Mouse (Mus musculus) right cerebral cortex, postnatal 25 days (tissue): ENCODE results near the gene Cdh15.

Experiments
- DNase-seq: peaks from one replicate; pipeline ENCODE4 v3.0.0; 2022

The Cdh15 gene

DNA sequence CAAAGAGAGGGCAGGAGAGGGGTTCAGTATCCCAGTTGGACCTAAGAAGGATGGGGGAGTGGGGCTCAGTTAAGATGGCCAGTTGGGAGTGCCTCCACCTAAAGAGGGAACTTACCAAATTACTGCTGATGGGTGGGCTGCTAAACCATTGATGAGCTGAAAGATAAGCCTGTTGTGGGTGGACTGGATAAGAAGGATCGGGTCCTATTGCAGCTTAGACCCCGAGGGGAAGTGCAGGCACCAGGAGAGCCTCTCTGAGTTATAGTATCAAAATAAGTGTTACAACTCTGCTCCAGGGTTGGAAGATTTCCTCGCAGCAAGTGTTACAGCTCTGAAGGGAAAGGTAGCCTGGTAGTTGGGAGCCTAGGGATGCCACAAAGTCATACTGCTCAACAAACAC lies 3.6 kb upstream of the Cdh15 start:
- DNase-seq, result no peak

DNA sequence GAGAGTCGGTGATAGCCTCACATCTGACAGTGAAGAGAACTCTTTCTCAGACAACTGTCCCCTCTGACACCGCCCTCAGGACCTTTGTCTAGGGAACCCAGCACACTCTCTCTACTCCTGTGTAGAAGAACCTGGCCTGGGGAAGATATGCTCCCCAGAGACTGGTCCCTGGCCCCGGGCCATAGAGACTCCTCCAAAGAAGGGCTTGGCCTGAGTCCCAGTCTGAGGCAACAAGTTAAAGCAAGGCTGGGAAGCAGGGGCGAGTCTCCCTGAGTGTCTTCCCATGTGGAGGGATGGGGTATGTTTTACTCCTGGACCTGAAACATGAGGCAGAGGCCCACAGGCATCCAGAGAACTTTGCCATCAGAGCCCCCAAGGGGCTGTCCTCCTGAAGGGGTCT lies 2.1 kb upstream of the Cdh15 start:
- DNase-seq, result no peak

DNA sequence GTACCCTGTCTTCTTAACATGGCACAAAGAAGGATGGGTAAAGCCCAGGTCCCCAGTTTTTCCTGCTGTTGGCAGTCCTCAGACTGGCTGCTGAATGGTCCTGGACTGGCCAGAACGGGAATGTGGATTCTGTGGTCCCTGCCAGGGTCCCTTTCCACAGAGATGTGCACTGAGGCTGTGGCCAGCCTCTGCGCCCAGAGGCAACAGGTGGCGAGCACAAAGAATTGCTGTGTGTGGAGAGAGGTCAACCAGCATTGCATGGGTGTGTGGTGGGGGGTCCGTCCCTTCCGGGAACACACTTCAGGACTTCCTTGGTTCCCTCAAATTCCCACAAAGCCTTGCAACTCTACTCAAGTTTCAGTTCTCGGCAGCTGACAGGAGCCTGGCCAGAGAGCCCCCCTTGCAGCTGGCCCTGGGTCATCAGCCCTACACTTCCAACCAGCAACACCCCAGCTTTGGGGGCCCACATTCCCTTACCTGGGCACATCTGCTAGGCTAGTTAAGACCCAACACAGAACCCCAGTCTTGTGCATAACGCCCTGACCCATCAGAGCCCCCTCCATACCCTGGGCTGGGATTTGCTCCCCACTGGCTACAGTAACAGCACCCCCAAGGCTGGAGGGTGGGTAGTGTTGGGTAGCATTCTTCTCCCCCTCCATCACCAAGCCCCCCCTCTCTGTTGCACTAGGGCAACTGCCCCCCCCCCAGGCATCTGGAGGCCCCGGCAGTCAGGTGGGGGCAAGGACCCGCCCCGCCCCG lies 1.6 kb downstream of the Cdh15 start:
- DNase-seq, result no peak

GRCm38 (mm10) chr8:122850641-122851240 lies 3.0 kb downstream of the Cdh15 start:
- no peak for DNase-seq

DNA sequence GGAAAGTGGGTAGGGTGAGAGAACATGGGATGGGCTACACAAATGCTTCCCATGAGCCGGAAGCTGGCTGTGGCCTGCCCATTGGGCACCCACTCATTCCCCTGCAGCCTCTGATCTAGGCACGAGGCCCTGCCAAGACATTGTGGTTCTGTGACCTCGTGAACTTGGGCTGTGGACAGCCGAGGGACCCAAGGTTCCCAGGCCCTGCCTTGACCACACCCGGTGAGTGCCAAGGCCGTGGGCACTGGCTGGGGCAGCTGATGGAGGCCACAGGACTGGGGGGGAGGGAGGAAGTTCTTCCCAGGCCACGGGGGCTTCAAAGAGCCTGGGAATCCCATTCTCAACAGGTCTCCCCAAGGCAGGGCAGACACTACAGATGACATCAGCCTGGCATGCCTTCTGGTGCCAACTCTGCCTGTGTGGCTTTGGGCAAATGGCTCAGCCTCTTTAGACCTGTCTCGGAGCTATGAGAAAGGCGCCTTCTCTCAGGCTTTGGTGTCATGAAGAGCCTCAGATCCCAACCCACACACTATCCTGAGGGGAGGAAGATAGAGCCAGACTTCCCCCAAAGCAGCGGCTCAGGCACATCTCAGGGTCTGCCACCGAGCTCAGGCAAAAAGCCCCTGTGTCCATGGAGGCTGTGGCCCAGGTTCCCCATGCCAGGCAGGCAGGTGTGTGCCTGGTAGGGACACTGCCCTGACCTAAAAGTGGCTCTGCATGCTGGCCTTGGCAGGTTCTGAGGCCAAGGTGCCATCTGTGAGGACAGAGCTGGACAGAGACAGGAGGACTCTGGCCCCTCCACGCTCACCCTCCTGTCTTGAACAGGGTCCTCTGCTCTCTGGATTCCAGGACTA lies 4.2 kb downstream of the Cdh15 start:
- no peak for DNase-seq

DNA sequence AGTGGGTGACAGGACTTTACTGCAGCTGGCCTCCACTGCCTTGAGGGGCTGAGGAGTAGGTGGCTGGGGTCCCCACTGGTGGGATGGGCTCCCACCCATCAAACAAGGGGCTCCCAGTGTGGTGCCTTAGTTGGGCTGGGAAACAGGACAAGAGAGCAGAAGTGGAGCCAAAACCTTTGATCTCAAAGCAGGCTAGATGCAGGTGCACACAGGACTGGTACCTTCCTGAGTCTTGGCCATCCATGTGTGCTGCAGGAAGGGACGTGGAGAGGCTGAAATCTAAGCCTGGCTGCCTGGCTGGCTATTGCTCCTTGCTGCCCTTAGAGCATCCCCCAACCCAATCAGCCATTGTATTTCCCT lies 4.8 kb downstream of the Cdh15 start:
- DNase-seq, result no peak

DNA sequence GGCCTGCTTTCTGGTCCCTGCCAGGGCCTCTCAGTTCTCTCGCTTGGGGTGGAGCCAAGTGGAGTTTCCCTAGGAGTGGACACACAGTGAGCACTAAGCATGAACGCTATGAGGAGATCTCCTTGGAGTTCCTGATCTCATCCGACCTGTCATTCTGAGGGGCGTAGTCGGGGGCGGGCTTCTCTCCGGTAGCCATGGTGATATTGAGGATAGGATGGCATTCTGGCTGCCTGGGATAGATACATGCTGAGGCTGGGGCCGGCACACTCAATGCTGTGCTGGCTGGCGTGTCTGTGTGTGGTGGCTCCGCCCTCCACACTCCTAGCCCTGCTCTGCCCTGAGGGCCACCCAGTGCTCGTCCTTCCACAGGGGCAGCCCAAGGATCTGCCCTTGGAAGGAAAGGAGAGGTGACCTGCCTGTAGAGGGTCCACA lies 5.6 kb downstream of the Cdh15 start:
- DNase-seq, result no peak

DNA sequence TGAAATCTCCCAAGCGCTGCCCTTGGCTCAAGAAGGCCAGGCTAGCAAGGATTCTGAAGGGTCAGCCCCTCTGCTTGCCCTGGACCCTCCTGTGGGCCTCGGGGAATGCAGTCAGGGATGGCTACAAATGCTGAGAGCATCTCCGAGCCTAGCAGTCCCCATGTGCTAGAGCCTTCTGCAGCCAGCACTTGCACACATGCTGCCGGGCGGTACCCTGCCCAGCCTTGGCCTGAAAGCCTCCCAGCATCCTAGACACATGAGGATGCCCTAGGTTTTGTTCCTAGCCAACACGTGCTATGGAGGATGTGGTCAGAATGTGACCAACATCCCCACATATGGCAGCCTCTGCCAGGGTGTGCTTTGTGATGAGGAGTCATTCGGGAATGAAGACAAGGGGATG lies 6.6 kb downstream of the Cdh15 start:
- no peak for DNase-seq

DNA sequence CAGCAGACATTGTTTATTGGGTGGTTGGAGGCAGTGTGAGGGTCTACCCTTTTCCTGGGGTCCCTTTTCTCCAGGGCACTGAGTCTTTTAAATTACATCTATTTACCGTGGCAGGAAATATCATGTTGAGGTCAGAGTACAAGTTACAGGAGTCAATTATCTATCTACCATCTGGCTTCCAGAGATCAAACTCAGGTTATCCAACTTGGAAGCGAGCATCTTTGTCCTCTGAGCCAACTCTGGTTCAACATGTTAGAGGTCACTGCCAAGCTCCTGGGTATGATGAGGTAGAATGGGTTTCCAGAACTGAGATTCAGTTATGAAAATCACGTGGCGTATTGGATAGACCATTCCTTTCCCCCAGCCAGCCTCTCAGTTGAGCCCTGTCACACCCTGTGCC lies 7.4 kb downstream of the Cdh15 start:
- DNase-seq, result no peak

- no peak for DNase-seq
Measured at GRCm38 (mm10) chr8:122856288-122856687, 8.5 kb downstream of the Cdh15 start.

DNA sequence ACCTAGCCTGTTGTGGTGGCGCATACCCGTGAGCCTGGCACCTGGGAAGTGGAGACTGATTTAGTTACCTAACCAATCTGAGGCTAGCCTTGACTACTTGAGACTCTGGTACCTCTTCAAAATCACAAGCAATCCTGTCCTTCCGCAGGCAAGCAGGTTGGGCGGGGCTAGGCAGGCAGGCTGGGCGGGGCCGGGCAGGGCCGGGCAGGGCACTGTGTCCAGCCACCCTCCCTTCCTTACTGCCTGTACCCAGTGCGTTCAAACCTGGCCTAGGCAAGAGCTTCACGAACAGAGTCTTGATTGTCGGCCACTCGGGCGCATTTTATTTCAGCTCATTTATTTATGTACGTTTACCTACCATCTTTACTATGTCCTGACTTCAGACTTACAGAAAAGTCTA lies 12.1 kb downstream of the Cdh15 start:
- DNase-seq, result no peak

DNA sequence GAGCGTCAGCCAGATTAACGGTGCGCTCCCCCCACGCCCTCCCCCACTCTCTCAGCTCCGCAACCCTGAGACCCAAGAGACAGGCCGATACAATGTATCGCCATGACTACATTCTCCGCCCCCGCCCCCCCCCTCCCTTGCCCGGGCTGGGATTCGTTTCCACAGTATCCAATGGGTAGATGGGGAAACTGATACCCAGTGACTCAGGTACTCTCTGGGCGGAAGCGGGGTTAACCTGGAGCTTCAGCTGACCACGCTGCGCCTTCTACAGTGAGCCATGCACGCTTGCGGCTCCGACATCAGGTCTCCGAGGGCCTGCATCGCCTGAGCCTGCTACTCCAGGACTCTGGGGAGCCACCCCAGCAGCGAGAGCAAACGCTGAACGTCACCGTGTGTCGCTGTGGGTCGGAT lies 17.0 kb downstream of the Cdh15 start:
- DNase-seq, result no peak

- no peak for DNase-seq
Measured at GRCm38 (mm10) chr8:122865441-122865840, 17.7 kb downstream of the Cdh15 start.

DNA sequence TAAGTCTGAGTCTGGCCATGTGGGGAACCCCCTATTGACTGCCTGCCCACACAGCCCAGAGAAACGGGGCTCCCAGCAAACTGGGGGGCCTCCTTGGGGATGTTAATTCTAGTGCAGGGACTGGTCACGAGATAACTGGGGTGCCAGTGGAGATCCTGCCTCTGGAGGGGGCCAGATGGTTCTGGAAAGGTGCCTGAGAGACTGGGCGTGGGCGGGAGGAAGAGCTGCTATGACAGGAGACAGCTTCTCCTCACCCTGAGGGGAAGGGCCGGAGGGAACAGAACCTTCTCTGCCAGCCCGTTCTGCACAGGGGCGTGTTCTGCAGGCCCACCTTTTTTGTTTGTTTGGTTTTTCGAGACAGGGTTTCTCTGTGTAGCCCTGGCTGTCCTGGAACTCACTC lies 18.5 kb downstream of the Cdh15 start:
- DNase-seq, result no peak

- DNase-seq, result no peak
Measured at GRCm38 (mm10) chr8:122867982-122868381, 20.2 kb downstream of the Cdh15 start.

DNA sequence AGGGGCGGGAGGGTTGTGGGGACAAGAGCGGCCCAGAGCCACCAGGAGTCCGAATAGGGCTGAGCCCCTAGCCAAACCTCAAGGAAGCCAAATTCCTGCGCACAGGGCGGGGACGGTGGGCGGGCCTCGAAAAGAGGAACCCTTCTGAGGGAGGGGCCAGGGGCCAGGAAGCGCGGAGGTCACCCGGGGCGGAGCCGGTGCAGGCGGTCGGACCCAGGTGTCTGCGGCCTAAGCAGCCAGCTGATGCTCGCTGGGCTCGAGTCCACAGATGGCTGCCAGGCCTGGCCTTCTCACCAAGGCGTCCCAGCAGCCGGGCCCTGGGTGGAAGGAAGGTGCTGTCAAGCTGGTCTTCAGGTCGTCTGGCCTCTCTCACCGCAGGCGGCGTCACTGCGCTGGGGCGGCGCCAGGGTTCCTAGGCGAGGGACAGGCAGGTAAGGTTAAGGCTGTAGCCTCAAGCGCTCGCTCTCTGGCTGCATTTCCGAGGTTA lies 22.7 kb downstream of the Cdh15 start:
- DNase-seq, result no peak

- DNase-seq, result no peak
Measured at GRCm38 (mm10) chr8:122871663-122872062, 23.9 kb downstream of the Cdh15 start.

- DNase-seq, result no peak
Measured at GRCm38 (mm10) chr8:122873171-122873570, 25.4 kb downstream of the Cdh15 start.

DNA sequence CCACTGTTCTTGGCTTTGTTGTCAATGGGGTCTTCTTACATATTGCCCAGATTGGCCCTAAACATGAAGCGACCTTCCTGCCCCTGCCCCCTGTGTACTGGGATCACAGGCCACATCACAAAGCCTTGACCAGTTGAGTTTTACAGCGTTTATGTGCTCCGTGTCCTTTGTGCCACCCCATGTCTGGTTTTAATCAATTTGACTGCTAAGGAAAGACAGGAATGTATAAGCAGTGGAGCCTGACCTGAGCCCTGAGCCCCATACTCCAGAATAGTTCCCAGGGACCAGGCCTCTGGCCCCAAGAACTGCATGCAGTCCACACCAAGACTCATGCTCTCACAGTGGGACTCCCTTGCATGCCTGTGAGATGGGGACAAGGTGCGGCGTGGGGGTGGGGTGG lies 27.4 kb downstream of the Cdh15 start:
- no peak for DNase-seq

DNA sequence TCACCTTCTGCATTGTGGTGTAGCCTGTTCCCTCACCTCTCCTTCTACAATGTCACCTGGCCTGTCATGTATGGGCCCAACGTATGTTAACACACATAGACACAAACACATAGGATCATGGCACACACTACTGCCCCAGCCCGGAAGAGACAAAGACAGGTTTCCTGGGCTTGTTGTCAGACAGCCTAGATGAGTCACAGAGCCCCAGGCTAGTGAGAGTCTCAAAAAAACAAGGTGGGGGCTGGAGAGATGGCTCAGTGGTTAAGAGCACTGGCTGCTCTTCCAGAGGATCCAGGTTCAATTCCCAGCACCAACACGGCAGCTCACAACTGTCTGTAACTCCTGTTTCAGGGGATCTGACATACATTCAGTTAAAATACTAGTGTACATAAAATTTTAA lies 30.5 kb downstream of the Cdh15 start:
- no peak for DNase-seq

- no peak for DNase-seq
Measured at GRCm38 (mm10) chr8:122880302-122880701, 32.5 kb downstream of the Cdh15 start.

DNA sequence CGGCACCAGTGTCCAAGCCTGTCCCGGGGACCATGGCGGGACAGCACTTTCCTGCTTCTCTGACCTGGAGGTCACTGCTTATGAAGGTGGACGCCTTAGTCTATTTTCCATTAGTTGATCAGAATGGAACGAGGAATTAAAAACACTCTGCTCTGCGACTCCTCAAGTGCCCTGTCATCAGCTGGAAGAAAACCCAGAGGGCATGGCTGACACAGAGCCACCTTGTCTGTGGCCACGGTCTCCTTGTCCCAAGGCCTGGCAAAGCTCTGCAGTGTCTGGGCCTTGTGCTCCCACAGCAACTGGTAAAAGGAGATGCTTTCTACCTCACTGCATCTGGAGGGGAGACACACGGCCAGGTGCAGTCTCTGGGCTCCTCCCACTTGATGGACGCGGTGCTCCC lies 35.9 kb downstream of the Cdh15 start:
- no peak for DNase-seq

DNA sequence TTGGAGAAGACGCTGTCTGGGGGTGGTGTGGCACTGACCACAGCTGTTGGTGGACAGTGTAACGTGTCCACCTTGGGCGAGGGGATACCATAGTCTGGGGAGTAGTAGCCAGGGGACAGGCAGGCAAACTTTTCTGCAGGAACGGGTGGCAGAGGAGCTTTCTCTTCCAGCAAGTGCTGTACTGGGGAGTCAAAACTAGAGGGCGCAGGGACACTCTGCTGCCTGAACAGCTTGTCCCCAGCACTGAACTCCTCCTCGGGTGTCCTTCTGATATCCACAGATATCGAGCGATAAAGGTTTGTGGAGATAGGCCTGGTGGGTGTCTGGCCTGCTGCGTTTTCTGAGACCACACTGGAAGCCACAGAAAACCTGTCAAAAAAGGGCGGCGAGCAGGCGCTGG lies 43.7 kb downstream of the Cdh15 start:
- no peak for DNase-seq

DNA sequence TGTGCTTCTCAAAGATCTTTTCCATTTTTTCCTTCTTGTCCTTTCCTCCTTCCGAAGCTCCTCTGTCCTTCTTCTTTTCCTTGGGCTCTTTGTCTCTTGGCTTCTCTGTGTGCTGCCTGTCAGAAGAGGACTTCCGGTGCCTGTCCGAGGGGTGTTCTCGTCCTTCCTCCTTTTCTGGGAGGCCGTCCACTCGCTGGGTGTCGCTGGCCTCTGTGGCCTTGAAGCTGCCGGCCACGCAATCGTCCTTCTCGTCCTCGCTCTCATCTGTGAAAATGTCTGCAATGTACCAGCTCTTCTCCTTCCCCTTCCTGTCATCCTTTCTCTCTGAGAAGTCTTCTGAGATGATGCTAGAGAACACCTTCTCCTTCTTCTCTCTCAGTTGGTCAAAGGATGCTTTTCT lies 45.7 kb downstream of the Cdh15 start:
- no peak for DNase-seq
